Mouse (Mus musculus) thymus, adult 2 months (tissue): ENCODE results near the gene Eipr1. TPM values are rescaled to one million over a fixed set of nuclear protein-coding genes. Genes with fewer than 3 reads are reported as not detected.

ENCODE experiments used
- DNase-seq: peaks from one replicate; pipeline ENCODE4 v3.0.0; 2021
- H3K27ac ChIP-seq: fragments of 200-500 bp; 2 replicates; pipeline ENCODE4 v1.5.1; 2012; ENCODE audit warnings: low read length, control low read depth; ENCODE audit not compliant: control insufficient read depth, insufficient read depth
- H3K27me3 ChIP-seq: fragments of 200-500 bp; 2 replicates; pipeline ENCODE4 v1.6.1; 2012; ENCODE audit warnings: mild to moderate bottlenecking, low read length, moderate library complexity, mixed read lengths; ENCODE audit not compliant: control insufficient read depth, insufficient read depth
- H3K36me3 ChIP-seq: fragments of 200-500 bp; 2 replicates; pipeline ENCODE4 v1.6.1; 2012; ENCODE audit warnings: mild to moderate bottlenecking, low read length, moderate library complexity; ENCODE audit not compliant: control insufficient read depth, insufficient read depth
- H3K4me1 ChIP-seq: fragments of 200-500 bp; replicated peaks from 2 replicates; pipeline ENCODE4 v1.6.1; 2012; ENCODE audit warnings: low read length; ENCODE audit not compliant: control insufficient read depth, insufficient read depth
- H3K4me3 ChIP-seq: fragments of 200-500 bp; 2 replicates; pipeline ENCODE4 v1.5.1; 2012; ENCODE audit warnings: mild to moderate bottlenecking, low read length, control low read depth, moderate library complexity; ENCODE audit not compliant: control insufficient read depth, insufficient read depth
- CTCF ChIP-seq: fragments of 200-500 bp; IDR thresholded peaks from 2 replicates; pipeline ENCODE4 v1.5.1; 2012; ENCODE audit warnings: mild to moderate bottlenecking, control low read depth, low read length, moderate library complexity, borderline replicate concordance; ENCODE audit not compliant: control insufficient read depth, poor library complexity, insufficient read depth; ENCODE audit errors: extremely low read depth
- POLR2A ChIP-seq: fragments of 200-500 bp; IDR thresholded peaks from 2 replicates; pipeline ENCODE4 v1.6.1; 2012; ENCODE audit warnings: mild to moderate bottlenecking, low read length, control low read depth, moderate library complexity; ENCODE audit not compliant: control insufficient read depth, poor library complexity, insufficient read depth; ENCODE audit errors: extremely low read depth
- WGBS: fragments of 180-500 bp; shearing (Covaris S2); methylation state at CpG from one replicate; pipeline ENCODE4 v1.1.7; 2018; 5-methylcytosine and 5-hydroxymethylcytosine counted together
- polyA plus RNA-seq: library from polyadenylated mRNA; depleted of rRNA; stranded (reverse); fragments of >200 nt; gene quantifications from 2 replicates; pipeline ENCODE4 v1.2.3, GENCODE M21; 2012

Eipr1 gene
- polyA plus RNA-seq, 1 experiment, result 66.8 TPM

- 96% methylated on average over 5 of the region's 5 CpGs for WGBS
- Histone ChIP-seq H3K36me3 (no peaks in the 10 kb centered on the region), H3K27me3 (no peaks in the 10 kb centered on the region), H3K4me3 (no peak overlapping the region), H3K27ac (no peak overlapping the region; the same call in 1 of the 2 replicates), H3K4me1 (peaks cover 19% of the 10 kb centered on the region)
- no peak for DNase-seq
- TF ChIP-seq CTCF (no peak), POLR2A (no peak)
These were observed 89.6 kb downstream of the Eipr1 start for GRCm38 (mm10) chr12:28841179-28841698.

DNA sequence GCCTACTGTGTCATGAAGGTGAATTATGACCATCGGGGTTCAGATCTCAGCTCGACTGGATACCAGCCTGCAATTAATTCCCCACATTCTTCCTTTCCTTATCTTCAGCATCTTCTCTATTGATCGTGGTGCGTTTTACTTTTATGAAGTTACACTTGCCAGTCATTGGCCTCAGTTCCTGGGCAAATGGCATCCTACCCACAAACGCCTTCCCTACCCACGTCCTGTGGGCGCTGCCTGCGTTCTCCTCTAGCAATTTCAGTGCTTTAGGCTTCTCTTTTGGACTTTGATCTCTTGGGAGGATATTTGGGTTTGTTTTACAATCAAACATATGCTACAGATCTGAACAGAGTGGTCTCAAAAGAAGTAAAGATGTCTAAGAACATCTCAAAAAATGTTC lies 94.2 kb downstream of the Eipr1 start:
- TF ChIP-seq POLR2A (no peak), CTCF (no peak)
- WGBS, result 19% methylated on average over 8 of the region's 8 CpGs
- no peak overlapping the region for H3K4me3 ChIP-seq
- H3K27ac ChIP-seq, result no peak overlapping the region
- H3K4me1 ChIP-seq, result peaks cover 10% of the 10 kb centered on the region
- DNase-seq, result no peak
- H3K36me3 ChIP-seq, result no peaks in the 10 kb centered on the region
- H3K27me3 ChIP-seq, result no peaks in the 10 kb centered on the region

DNA sequence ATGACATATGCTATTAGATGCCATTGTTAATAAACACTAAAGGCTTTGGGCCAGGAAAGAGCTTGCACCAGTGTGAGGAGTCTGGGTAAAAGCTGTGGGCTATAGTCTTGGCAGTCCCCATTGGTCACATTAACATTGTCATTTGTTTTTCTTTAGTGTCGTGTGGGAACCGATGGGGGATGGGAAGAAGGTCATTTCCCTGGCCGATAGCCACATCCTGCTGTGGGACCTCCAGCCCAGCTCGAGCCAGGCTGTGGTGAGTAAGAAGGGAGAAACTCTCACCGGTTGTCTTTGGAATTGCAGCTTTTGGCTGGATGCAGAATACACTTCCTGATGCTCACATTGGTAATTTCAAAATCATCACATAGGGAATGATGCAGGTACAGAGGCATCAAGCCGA lies 95.8 kb downstream of the Eipr1 start:
- no peak overlapping the region for H3K4me3 ChIP-seq
- no peaks in the 10 kb centered on the region for H3K27me3 ChIP-seq
- peaks cover 10% of the 10 kb centered on the region for H3K4me1 ChIP-seq
- H3K36me3 ChIP-seq, result no peaks in the 10 kb centered on the region
- no peak overlapping the region for H3K27ac ChIP-seq
- TF ChIP-seq CTCF (no peak), POLR2A (no peak)
- DNase-seq, result no peak
- 87% methylated on average over 6 of the region's 6 CpGs for WGBS

GRCm38 (mm10) chr12:28848726-28849612 lies 97.4 kb downstream of the Eipr1 start:
- no peak overlapping the region for H3K27ac ChIP-seq
- WGBS, result 96% methylated on average over 18 of the region's 18 CpGs
- H3K27me3 ChIP-seq, result no peaks in the 10 kb centered on the region
- H3K4me1 ChIP-seq, result peaks cover 10% of the 10 kb centered on the region
- no peak overlapping the region for H3K4me3 ChIP-seq
- no peaks in the 10 kb centered on the region for H3K36me3 ChIP-seq
- no peak for DNase-seq
- TF ChIP-seq CTCF (no peak), POLR2A (no peak)

DNA sequence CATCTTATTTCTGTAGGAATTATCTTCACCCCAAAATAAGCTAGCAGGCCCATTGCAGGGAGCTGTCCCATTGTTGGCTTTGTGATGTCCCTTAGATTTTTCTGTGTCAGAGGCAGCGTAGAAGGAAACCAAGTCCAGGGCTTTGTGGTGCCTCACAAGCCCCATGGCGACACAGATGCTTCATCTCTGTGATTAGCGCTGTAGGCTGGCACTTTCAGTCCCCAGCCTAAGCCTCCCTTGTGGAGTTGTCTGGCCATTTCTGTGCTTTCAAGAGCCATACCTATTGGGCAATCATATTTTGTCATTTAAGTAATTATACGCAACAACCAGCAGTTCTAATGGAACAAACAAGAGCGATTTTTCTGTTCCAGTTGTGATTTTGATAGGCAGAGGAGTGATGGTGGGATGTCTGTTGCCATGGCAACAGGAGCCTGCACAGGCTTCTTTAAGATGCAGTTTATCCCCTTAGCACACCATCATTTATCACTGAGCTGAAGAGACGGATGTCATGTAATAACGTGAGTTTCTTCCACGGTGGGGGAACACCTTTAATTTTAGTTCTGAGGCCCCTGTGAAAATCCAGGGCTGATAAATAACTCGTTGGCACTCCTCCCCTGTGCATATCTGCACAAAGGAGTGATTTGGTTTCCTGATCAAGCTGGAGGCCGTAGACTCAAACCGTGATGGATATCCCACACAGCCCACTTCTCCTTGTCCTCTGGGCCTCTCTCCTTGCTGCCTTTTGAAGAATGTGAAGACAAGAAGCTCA lies 108.1 kb downstream of the Eipr1 start:
- no peaks in the 10 kb centered on the region for H3K27me3 ChIP-seq
- no peaks in the 10 kb centered on the region for H3K4me1 ChIP-seq
- no peaks in the 10 kb centered on the region for H3K36me3 ChIP-seq
- H3K27ac ChIP-seq, result no peak overlapping the region
- no peak for TF ChIP-seq POLR2A
- TF ChIP-seq CTCF, result no peak
- DNase-seq, result no peak
- no peak overlapping the region for H3K4me3 ChIP-seq
- WGBS, result 93% methylated on average over 11 of the region's 11 CpGs

DNA sequence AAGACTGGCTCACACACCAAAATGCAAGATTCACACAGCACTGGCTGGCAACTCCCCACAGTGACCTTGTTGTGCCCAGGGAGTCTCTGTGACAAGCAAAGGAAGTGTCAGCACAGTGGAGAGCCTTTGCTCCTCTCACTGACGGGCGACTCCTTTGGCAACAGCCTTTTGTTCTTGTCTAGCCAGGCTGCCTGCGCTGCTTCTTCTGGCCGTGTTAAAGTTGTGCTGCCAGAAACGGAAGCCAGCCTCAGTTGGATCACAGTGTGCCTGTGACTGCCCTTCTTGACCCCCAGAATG lies 108.6 kb downstream of the Eipr1 start:
- no peak for TF ChIP-seq CTCF
- no peak for DNase-seq
- no peaks in the 10 kb centered on the region for H3K27me3 ChIP-seq
- no peaks in the 10 kb centered on the region for H3K4me1 ChIP-seq
- WGBS, result 95% methylated on average over 5 of the region's 5 CpGs
- no peaks in the 10 kb centered on the region for H3K36me3 ChIP-seq
- H3K4me3 ChIP-seq, result no peak overlapping the region
- no peak overlapping the region for H3K27ac ChIP-seq
